Mouse (Mus musculus): ENCODE results near the gene Dio3. TPM values are rescaled to one million over a fixed set of nuclear protein-coding genes. Genes with fewer than 3 reads are reported as not detected.

Gene Dio3
- polyA plus RNA-seq (2015; fragmentation: Nextera tagmentation; extraction: Ambion mirVana), result 0.73 and 1.7 TPM in 2 replicates

DNA sequence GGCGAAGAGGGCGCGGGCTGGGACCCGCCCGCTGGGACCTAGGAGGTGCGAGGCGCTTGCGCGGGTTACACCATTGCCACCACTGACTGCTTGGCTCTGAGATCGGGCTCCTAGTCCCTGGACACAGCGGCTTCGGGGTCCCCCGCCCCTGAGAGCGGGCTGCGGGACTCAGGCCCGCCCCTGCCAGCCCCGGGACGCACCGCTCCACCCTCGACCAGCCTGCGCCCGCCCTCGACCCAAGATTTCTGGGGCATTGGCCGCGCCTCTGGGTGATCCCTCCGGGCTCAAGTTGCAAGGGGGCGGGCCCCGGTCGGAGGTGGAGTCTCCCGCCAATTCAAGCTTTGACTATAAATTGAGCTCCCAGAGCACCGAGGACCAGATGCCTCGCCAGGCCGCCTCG is at the start of gene Dio3:
Dio3 (plus strand) TSS at position 216 of the 400 bp plus-strand sequence.

Small RNAs within 50 kb of the gene (microRNA-seq; reads per million reads assigned to microRNA genes)
- 5.8 reads per million, percentile 13 among the genes with 10 or more reads in this experiment for gene Mir1247

Other genes starting within 250 kb of the Dio3 start
- gene Ppp2r5c, start 168.1 kb downstream of the Dio3 start, polyA plus RNA-seq (2015; fragmentation: Nextera tagmentation; extraction: Ambion mirVana), result 146 and 153 TPM in 2 replicates